Mouse (Mus musculus) kidney, postnatal 25 days (tissue): ENCODE data around the gene Spink8.

ENCODE experiments used
- DNase-seq, 2 experiments: peaks; one replicate each; pipeline ENCODE4 v3.0.0; 2021; ENCODE audit warnings: mixed read lengths in 2 of 2

The Spink8 gene

DNA sequence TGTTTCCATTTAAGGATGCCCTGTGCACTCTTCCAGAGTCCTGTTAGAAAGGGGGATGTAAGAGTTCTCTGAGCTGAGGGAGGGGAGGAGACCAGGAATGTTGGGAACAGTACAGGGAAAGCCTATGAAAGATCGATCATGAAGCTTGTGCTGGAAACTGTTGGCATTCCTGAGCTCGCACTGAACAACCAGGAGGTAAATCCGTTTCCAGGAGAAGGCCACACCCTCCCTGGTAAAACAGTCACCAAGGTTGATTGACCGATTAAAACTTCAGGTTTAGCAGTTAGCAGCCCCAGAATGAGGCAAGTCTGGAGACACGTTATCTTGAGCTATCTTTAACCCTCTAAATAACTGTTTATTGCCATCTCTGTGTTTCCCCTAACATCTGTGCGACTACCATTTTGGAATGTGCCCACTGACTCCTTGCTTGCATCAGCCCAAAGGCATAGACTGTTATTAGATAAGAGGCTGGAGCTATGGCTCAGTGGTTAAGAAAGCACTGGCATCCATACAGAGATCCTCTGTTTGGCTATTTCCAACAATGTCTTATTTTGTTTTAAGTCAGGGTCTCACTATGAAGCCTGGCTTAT lies 59.0 kb downstream of the Spink8 start:
- peak; percentile 43 to 47 for DNase-seq

DNA sequence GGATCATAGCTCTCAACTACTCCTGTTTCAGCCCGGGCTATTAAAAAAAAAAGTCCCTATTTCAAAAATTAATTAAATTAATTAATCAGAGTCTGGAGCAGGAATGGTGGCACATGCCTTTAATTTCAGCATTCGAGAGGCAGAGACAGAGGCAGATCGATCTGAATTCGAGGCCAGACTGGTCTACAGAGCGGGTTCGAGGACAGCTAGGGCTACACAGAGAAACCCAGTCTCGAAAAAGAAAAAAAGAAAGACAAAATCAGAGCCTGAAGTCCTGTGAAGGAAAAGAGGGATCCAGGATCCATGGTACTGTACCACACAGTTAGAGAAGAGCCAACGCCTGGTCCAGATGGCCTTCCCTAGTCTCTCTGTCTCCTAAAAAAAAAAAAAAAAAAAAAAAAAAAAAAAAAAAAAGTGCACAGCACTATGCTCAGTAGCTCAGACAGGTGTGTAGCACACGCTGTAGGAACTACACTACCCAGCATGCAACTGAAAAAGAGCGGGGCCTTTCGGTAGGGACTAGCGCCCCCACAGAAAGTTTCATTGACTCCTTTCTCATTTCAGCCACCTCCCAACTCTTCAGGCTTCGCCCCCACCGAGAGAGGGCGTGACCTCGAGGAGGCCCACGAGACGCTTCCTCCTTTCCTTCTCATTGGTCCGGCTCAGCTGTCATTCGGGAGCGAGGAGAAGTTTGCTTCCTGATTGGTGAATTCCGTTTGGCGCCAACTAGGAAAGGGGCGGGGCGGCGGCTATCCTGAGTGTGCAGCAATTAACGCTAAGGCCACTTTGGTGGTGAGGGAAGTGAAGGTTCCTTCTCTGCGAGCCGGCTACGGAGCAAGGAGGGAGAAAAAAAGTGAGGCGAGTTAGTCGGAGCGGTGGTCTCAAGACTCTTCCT lies 63.0 kb downstream of the Spink8 start, which contains the start of gene Cdc25a:
Cdc25a (plus strand) TSS at position 783 of the 895 bp plus-strand sequence.
- peak; percentile 99 for DNase-seq

DNA sequence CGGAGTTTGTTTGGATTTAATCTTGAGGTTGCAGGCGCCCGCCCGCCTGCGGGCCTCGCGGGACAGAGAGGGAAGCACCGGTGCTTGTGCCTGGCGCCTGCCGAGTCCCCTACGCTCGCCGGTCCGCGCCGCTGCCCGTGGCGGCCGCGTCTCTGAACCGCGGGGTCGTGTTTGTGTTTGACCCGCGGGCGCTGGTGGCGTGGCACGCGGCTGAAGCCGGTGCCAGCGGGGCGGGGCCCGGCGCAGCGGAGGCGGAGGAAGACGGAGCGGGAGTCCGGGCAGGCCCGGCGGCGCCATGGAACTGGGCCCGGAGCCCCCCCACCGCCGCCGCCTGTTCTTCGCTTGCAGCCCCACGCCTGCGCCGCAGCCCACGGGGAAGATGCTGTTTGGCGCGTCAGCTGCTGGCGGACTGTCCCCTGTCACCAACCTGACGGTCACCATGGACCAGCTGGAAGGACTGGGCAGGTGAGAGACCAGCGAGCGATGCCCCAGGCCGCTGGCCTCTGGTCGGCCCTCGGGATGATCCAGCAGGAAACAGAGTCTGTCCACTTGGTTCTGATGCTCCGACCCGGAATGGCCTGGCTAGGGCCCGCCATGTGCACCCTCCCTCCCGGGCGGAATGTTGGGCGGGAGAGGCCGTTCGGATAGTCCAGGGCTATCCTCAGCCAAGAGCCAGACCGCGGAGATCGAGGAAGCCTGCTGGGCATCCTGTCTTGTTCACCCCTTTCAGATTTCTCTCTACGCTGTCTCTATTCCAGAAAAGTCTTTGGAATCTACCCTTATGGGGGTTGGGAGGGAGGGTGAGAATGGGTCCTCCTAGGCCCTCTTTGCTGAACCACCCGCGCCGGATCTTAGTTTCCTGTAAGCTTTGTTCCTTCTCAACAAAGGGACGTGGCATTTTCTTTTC lies 63.9 kb downstream of the Spink8 start:
- peak; percentile 71 to 87 for DNase-seq
